Mouse (Mus musculus): Measurements from ENCODE around the gene Psat1. TPM values are rescaled to one million over a fixed set of nuclear protein-coding genes. Genes with fewer than 3 reads are reported as not detected.

The Psat1 gene
- polyA plus RNA-seq (2014; fragmentation: Illumina TruSeq; extraction: RNeasy Lipid Tissue Mini Kit (QIAGEN cat#74804); ENCODE audit: low read depth, low replicate concordance) = 5.6 TPM

DNA sequence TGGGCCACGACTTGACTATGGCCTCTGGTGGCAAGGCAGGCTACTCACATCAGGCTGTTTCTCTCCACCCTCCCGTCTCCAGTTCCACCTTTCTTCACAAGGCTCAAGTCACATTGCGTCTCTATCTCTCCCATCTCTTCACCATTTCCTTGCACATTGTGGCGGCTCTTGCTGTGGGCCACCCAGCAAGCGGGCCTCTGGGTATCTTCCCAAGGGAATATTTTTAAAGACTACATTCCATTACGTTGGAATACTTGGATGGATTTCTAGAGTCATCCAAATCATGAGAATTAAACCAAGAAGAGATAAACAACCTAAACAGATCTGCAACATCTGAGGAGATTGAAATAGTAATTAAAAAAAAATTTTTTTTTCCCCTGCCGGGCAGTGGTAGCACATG is at the start of gene Psat1:
Gene Psat1, minus strand, starts transcription at position 101 of the 400 bp plus-strand sequence.

DNA sequence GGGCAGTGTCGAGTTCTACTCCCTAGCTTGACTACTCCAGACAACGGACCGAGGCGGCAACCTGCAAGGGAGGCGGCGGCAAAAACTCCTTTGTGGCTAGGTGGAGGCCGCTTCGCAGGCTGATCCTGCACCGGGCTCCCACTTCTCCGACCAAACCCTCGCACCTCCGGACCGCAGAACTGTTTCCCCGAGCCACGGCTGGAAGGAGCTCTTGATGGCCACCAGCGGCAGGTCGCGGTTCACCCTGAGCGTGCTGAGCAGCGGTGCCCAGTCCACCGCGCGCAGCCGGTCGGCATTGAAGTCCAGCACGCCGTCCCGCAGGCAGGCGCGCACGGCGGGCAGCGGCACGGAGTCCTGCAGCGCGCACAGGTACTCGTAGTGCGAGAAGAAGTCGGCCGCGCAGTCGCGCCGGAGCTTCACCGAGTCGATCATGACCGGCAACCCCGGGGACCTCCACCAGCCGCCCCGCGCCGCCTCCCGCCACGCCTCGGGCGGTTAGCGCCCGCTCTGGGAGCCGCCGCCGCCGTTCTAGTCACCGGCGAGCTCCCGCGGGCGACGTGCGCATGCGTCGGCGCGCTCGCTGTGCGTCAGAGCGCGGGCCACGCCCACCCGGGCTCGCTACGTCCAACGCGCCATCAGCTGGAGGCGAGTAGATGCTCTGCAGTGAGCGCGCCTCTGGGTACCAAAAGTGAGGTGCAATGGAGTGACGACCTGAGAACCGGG is 37.5 kb upstream of the Psat1 start, which contains the start of gene Cep78:
Gene Cep78, minus strand, starts transcription at position 541 of the 723 bp plus-strand sequence.

Other genes with a start within 250 kb of the Psat1 start
- 8.9 TPM for gene Cep78, start 37.7 kb upstream of the Psat1 start, polyA plus RNA-seq (2014; fragmentation: Illumina TruSeq; extraction: RNeasy Lipid Tissue Mini Kit (QIAGEN cat#74804); ENCODE audit: low read depth, low replicate concordance)
- 86.8 TPM for gene Gnaq, start 185.5 kb upstream of the Psat1 start, polyA plus RNA-seq (2014; fragmentation: Illumina TruSeq; extraction: RNeasy Lipid Tissue Mini Kit (QIAGEN cat#74804); ENCODE audit: low read depth, low replicate concordance)